Comparison of ENCODE assay signal across 9 mouse cellular contexts in genomic region chr11:74847919-74848521, GRCm38 (mm10). TPM values are rescaled to one million over a fixed set of nuclear protein-coding genes. Genes with fewer than 3 reads are reported as not detected.
DNase-seq lines count a peak whose midpoint lies in the region; ATAC-seq lines count a peak whose summit lies in the region.
"Had no signal": no experiment of that assay in that cellular context is flagged by ENCODE, and none has a peak within 500 bp of the region (broad histone marks: within the 10 kb centered on the region; RNA-seq: fewer than 3 reads in every experiment).

No protein-coding gene starts in this region.

- H3K27ac ChIP-seq in embryonic facial prominence, embryonic 10.5 days (replicated peaks) = peak overlapping the region; percentile 30; the same call in 1 of the 2 replicates
- peak overlapping the region; percentile 78 for H3K27ac ChIP-seq in heart, embryonic 11.5 days (ENCODE audit: low read depth, low read length)
- H3K27ac ChIP-seq in kidney, embryonic 15.5 days = peak overlapping the region; percentile 81
- no peak overlapping the region for H3K27ac ChIP-seq in neural tube, embryonic 14.5 days (ENCODE audit: low read depth, low read length)
- H3K27ac ChIP-seq: limb, embryonic 15.5 days had no signal

- peaks cover 31% of the 10 kb centered on the region for H3K4me1 ChIP-seq in embryonic facial prominence, embryonic 10.5 days
- peaks cover 32% of the 10 kb centered on the region for H3K4me1 ChIP-seq in heart, embryonic 11.5 days (ENCODE audit: control insufficient read depth, insufficient read depth, low read length)
- H3K4me1 ChIP-seq in kidney, embryonic 15.5 days = peaks cover 50% of the 10 kb centered on the region
- 0 out of 2 replicates have a peak, but pooled peaks cover 4% of the 10 kb centered on the region for H3K4me1 ChIP-seq in neural tube, embryonic 14.5 days (ENCODE audit: control insufficient read depth, insufficient read depth, low read length)

- ATAC-seq in CD4-positive, CD25-positive, alpha-beta regulatory T cell, adult 4 months = peak; percentile 68
- ATAC-seq in heart, embryonic 11.5 days (replicated peaks; ENCODE audit: insufficient number of reproducible peaks, low FRiP score, low TSS enrichment) = peak; percentile 64
- ATAC-seq in kidney, embryonic 15.5 days (replicated peaks; ENCODE audit: low FRiP score) = peak; percentile 74
- peak; percentile 68; the same call in 1 of the 2 replicates for ATAC-seq in neural tube, embryonic 14.5 days (ENCODE audit: low read depth)

- H3K36me3 ChIP-seq in embryonic facial prominence, embryonic 10.5 days (replicated peaks) = peaks cover 40% of the 10 kb centered on the region
- peaks cover 7% of the 10 kb centered on the region; the same call in 1 of the 2 replicates for H3K36me3 ChIP-seq in heart, embryonic 11.5 days (ENCODE audit: control insufficient read depth, insufficient read depth, low read length)
- H3K36me3 ChIP-seq in kidney, embryonic 15.5 days = peaks cover 26% of the 10 kb centered on the region
- H3K36me3 ChIP-seq in neural tube, embryonic 14.5 days (ENCODE audit: control insufficient read depth, insufficient read depth, low read length) = peaks cover 30% of the 10 kb centered on the region

- 3% methylated on average over 13 of the region's 13 CpGs for WGBS in embryonic facial prominence, embryonic 10.5 days
- 5% methylated on average over 13 of the region's 13 CpGs for WGBS in heart, embryonic 11.5 days (ENCODE audit: insufficient replicate concordance)
- WGBS in kidney, embryonic 15.5 days = 4% methylated on average over 13 of the region's 13 CpGs
- 5% methylated on average over 13 of the region's 13 CpGs for WGBS in neural tube, embryonic 14.5 days

- peak; percentile 77 for DNase-seq in adrenal gland, adult 2 months
- peak; percentile 72 for DNase-seq in embryonic facial prominence, embryonic 10.5 days (ENCODE audit: low spot score)
- DNase-seq in lung, adult 18-20 months = peak; percentile 77 to 80
- DNase-seq in thymus, postnatal 4 days = peak; percentile 91

- H3K9ac ChIP-seq in heart, embryonic 11.5 days (ENCODE audit: low read depth, low read length) = peak overlapping the region; percentile 24; the same call in 1 of the 2 replicates
- H3K9ac ChIP-seq in kidney, embryonic 15.5 days = no peak overlapping the region
- 0 out of 2 replicates have a peak overlapping the region, but pooled peaks have one; percentile 18 for H3K9ac ChIP-seq in neural tube, embryonic 14.5 days (replicated peaks; ENCODE audit: low read depth, low read length)
- H3K9ac ChIP-seq: limb, embryonic 15.5 days had no signal

- peak overlapping the region; percentile 40 for H3K4me2 ChIP-seq in heart, embryonic 11.5 days
- peak overlapping the region; percentile 41 for H3K4me2 ChIP-seq in kidney, embryonic 15.5 days
- no peak overlapping the region for H3K4me2 ChIP-seq in neural tube, embryonic 14.5 days (ENCODE audit: low read depth, low read length)
- H3K4me2 ChIP-seq: limb, embryonic 15.5 days had no signal

- H3K27me3 ChIP-seq in embryonic facial prominence, embryonic 10.5 days (replicated peaks; ENCODE audit: low read depth, poor library complexity, severe bottlenecking) = no peaks in the 10 kb centered on the region
- H3K27me3 ChIP-seq in heart, embryonic 11.5 days (ENCODE audit: control insufficient read depth, insufficient read depth, low read length) = no peaks in the 10 kb centered on the region
- no peaks in the 10 kb centered on the region for H3K27me3 ChIP-seq in kidney, embryonic 15.5 days
- H3K27me3 ChIP-seq in neural tube, embryonic 14.5 days (ENCODE audit: control insufficient read depth, insufficient read depth, low read length) = no peaks in the 10 kb centered on the region
- H3K27me3 ChIP-seq: limb, embryonic 15.5 days had no signal

- no peak overlapping the region for H3K4me3 ChIP-seq in embryonic facial prominence, embryonic 10.5 days
- H3K4me3 ChIP-seq in heart, embryonic 11.5 days (ENCODE audit: low read depth, low read length) = no peak overlapping the region
- H3K4me3 ChIP-seq in kidney, embryonic 15.5 days (replicated peaks) = no peak overlapping the region; the same call in 1 of the 2 replicates
- H3K4me3 ChIP-seq in neural tube, embryonic 14.5 days (ENCODE audit: low read depth, low read length) = no peak overlapping the region
- H3K4me3 ChIP-seq: limb, embryonic 15.5 days had no signal

- peaks cover 3% of the 10 kb centered on the region; the same call in 1 of the 2 replicates for H3K9me3 ChIP-seq in embryonic facial prominence, embryonic 10.5 days
- H3K9me3 ChIP-seq in heart, embryonic 11.5 days (replicated peaks; ENCODE audit: control insufficient read depth, low read length) = no peaks in the 10 kb centered on the region
- H3K9me3 ChIP-seq in kidney, embryonic 15.5 days (replicated peaks) = 0 out of 2 replicates have a peak, but pooled peaks cover 3% of the 10 kb centered on the region
- no peaks in the 10 kb centered on the region for H3K9me3 ChIP-seq in neural tube, embryonic 14.5 days (ENCODE audit: control insufficient read depth, low read length)
- H3K9me3 ChIP-seq: limb, embryonic 15.5 days had no signal

RNA-seq across cellular contexts. Expression of gene Mnt, which starts 17.3 kb away (rescaled TPM):
- 1 to 10 TPM; 5.1 to 5.9 TPM for polyA plus RNA-seq in CD4-positive, CD25-positive, alpha-beta regulatory T cell, adult 4 months (2017; shearing (Covaris generic))
- total RNA-seq in adrenal gland, adult 2 months (2021) = 10 to 100 TPM; 23.4 to 25.2 TPM
- polyA plus RNA-seq in adrenal gland, adult 2 months (2012; rRNA removed) = 31.1 and 46.9 TPM in 2 replicates
- 5.2 and 5.3 TPM in 2 replicates for polyA plus RNA-seq in embryonic facial prominence, embryonic 10.5 days (2016; fragmentation: Nextera tagmentation; extraction: Ambion mirVana)
- polyA plus RNA-seq in heart, embryonic 11.5 days (2014; fragmentation: Nextera tagmentation; extraction: Ambion mirVana) = 2.7 and 3.5 TPM in 2 replicates
- polyA plus RNA-seq in kidney, embryonic 15.5 days (2015; fragmentation: Nextera tagmentation; extraction: Ambion mirVana) = 5.0 and 5.7 TPM in 2 replicates
- polyA plus RNA-seq in neural tube, embryonic 14.5 days (2014; fragmentation: Nextera tagmentation; extraction: Ambion mirVana) = 7.6 and 9.4 TPM in 2 replicates

RNA-seq across cellular contexts. Expression of gene Sgsm2, which starts 48.8 kb away (rescaled TPM):
- polyA plus RNA-seq in CD4-positive, CD25-positive, alpha-beta regulatory T cell, adult 4 months (2017; shearing (Covaris generic)) = 1 to 10 TPM; 2.8 to 3.3 TPM
- 10 to 100 TPM; 21.8 to 24.4 TPM for total RNA-seq in adrenal gland, adult 2 months (2021)
- polyA plus RNA-seq in adrenal gland, adult 2 months (2012; rRNA removed) = 27.0 and 35.2 TPM in 2 replicates
- polyA plus RNA-seq in embryonic facial prominence, embryonic 10.5 days (2016; fragmentation: Nextera tagmentation; extraction: Ambion mirVana) = 4.4 and 4.7 TPM in 2 replicates
- 3.9 and 5.5 TPM in 2 replicates for polyA plus RNA-seq in heart, embryonic 11.5 days (2014; fragmentation: Nextera tagmentation; extraction: Ambion mirVana)
- 6.1 and 7.3 TPM in 2 replicates for polyA plus RNA-seq in kidney, embryonic 15.5 days (2015; fragmentation: Nextera tagmentation; extraction: Ambion mirVana)
- 25.3 and 28.7 TPM in 2 replicates for polyA plus RNA-seq in neural tube, embryonic 14.5 days (2014; fragmentation: Nextera tagmentation; extraction: Ambion mirVana)

RNA-seq across cellular contexts. Expression of gene Tsr1, which starts 49.9 kb away (rescaled TPM):
- 10 to 100 TPM; 38.5 to 53.0 TPM for polyA plus RNA-seq in CD4-positive, CD25-positive, alpha-beta regulatory T cell, adult 4 months (2017; shearing (Covaris generic))
- total RNA-seq in adrenal gland, adult 2 months (2021) = 10 to 100 TPM; 35.3 to 39.8 TPM
- polyA plus RNA-seq in adrenal gland, adult 2 months (2012; rRNA removed) = 2.2 and 3.8 TPM in 2 replicates
- polyA plus RNA-seq in embryonic facial prominence, embryonic 10.5 days (2016; fragmentation: Nextera tagmentation; extraction: Ambion mirVana) = 52.9 and 59.4 TPM in 2 replicates
- 34.0 and 40.6 TPM in 2 replicates for polyA plus RNA-seq in heart, embryonic 11.5 days (2014; fragmentation: Nextera tagmentation; extraction: Ambion mirVana)
- 50.6 and 51.4 TPM in 2 replicates for polyA plus RNA-seq in kidney, embryonic 15.5 days (2015; fragmentation: Nextera tagmentation; extraction: Ambion mirVana)
- 27.9 and 40.6 TPM in 2 replicates for polyA plus RNA-seq in neural tube, embryonic 14.5 days (2014; fragmentation: Nextera tagmentation; extraction: Ambion mirVana)
